In the genomic region with DNA sequence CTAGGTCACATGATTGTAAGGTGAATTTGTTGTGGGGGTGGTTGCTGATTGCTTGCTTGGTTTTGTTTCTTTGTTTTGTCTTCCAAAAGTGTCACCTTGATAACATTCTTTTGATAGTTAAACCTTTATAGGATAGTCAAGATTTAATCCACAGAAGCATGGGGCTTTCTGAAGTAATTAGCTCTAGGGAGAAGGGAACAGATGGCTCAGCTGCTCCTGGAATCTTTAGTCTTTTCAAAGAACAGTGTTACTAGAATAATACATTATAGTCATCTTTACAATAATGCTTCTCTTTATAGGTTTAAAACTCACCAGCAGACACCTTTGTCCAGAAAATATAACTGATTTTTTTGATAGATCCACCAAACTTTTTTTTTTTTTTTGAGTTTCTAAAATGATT, we compare ENCODE assay signal across 23 mouse cellular contexts. TPM values are rescaled to one million over a fixed set of nuclear protein-coding genes. Genes with fewer than 3 reads are reported as not detected.
DNase-seq lines count a peak whose midpoint lies in the region; ATAC-seq and TF ChIP-seq lines count a peak whose summit lies in the region.
"Had no signal": no experiment of that assay in that cellular context is flagged by ENCODE, and none has a peak within 500 bp of the region (broad histone marks: within the 10 kb centered on the region; RNA-seq: fewer than 3 reads in every experiment).

No protein-coding gene starts in this region.

- TF ChIP-seq CTCF in kidney, adult 2 months (conservative IDR thresholded peaks at IDR 0.05; ENCODE audit: insufficient read depth, insufficient read length, low read depth, low read length) = no peak
- no peak for TF ChIP-seq CTCF in layer of hippocampus, adult 2 months (conservative IDR thresholded peaks at IDR 0.05)

- ATAC-seq in frontal cortex, adult (ENCODE audit: low TSS enrichment) = peak; percentile 80
- ATAC-seq: activated CD4-positive, CD25-positive, alpha-beta regulatory T cell, adult 4 months; CD4-positive, CD25-positive, alpha-beta regulatory T cell, adult 4 months; Patski had no signal

- H3K4me3 ChIP-seq in kidney, adult 2 months (ENCODE audit: insufficient read depth, low read depth, low read length) = no peak overlapping the region
- no peak overlapping the region for H3K4me3 ChIP-seq in layer of hippocampus, adult 2 months

- H3K4me1 ChIP-seq in kidney, adult 2 months (ENCODE audit: control insufficient read depth, insufficient read depth, low read length) = no peaks in the 10 kb centered on the region

- H3K27me3 ChIP-seq in kidney, adult 2 months (replicated peaks; ENCODE audit: control insufficient read depth, insufficient read depth, low read length) = no peaks in the 10 kb centered on the region
- H3K27me3 ChIP-seq: CH12.LX, Patski had no signal

- DNase-seq in frontal cortex, postnatal 36 days (ENCODE audit: low spot score in 2 of 2) = no peak
- DNase-seq in kidney, adult 2 months = no peak
- no peak for DNase-seq in kidney, postnatal 36 days
- peak; percentile 63 for DNase-seq in brain, adult 2 months (ENCODE audit: low read depth, low spot score)
- no peak for DNase-seq in layer of hippocampus, adult 2 months (ENCODE audit: low spot score in 2 of 2)
- DNase-seq: adrenal gland, adult 2 months; adrenal gland, adult 8-10 months; adrenal gland, postnatal 10 days; adrenal gland, postnatal 14 days; adrenal gland, postnatal 25 days; adrenal gland, postnatal 36 days; B cell, adult 2 months; cerebellum, adult 11 months; cerebellum, adult 11-12 months; cerebellum, adult 18-20 months; cerebellum, adult 2 months had no signal

- H3K27ac ChIP-seq in kidney, adult 2 months (ENCODE audit: insufficient read depth, low read depth, low read length) = 0 out of 2 replicates have a peak overlapping the region, but pooled peaks have one; percentile 35
- no peak overlapping the region for H3K27ac ChIP-seq in layer of hippocampus, adult 2 months

- no peak for TF ChIP-seq POLR2A in kidney, adult 2 months (IDR thresholded peaks at IDR 0.05; ENCODE audit: low read depth, low read length)

- no peaks in the 10 kb centered on the region for H3K36me3 ChIP-seq in kidney, adult 2 months (ENCODE audit: control insufficient read depth, insufficient read depth, low read length)
- H3K36me3 ChIP-seq: G1E had no signal

RNA-seq across cellular contexts. Expression of gene Plxdc2, which starts 31.7 kb away (rescaled TPM):
- 32.6 and 34.3 TPM in 2 replicates for polyA plus RNA-seq in kidney, adult 2 months (2012; rRNA removed)
- 10 to 100 TPM; 25.2 to 26.6 TPM for total RNA-seq in layer of hippocampus, adult 2 months (2021)
- total RNA-seq: CH12.LX, MEL had no signal
- polyA plus RNA-seq: G1E had no signal
